Mouse (Mus musculus) lung, adult 2 months (tissue): ENCODE results near the gene Zfp212. TPM values are rescaled to one million over a fixed set of nuclear protein-coding genes. Genes with fewer than 3 reads are reported as not detected.
"Not testable (repeated sequence)": the region's sequence is repeated elsewhere in the genome, so short reads cannot be mapped to it uniquely, and the experiment has no call there.

Experiments
- DNase-seq: peaks from one replicate; pipeline ENCODE4 v3.0.0; 2022
- H3K4me1 ChIP-seq: fragments of 200-500 bp; 2 replicates; pipeline ENCODE4 v1.6.1; 2011; ENCODE audit warnings: low read length; ENCODE audit not compliant: control insufficient read depth, insufficient read depth
- H3K4me3 ChIP-seq: fragments of 200-500 bp; replicated peaks from 2 replicates; pipeline ENCODE3; 2011; ENCODE audit warnings: low read depth, mild to moderate bottlenecking, control low read depth, low read length; ENCODE audit errors: extremely low read depth
- CTCF ChIP-seq: fragments of 200-500 bp; IDR thresholded peaks from 2 replicates; pipeline ENCODE4 v1.5.1; 2011; ENCODE audit warnings: mild to moderate bottlenecking, low read length, control low read depth; ENCODE audit not compliant: insufficient read depth
- POLR2A ChIP-seq: fragments of 200-500 bp; IDR thresholded peaks from 2 replicates; pipeline ENCODE4 v1.6.1; 2011; ENCODE audit warnings: low read depth, mild to moderate bottlenecking, control low read depth, low read length, borderline replicate concordance; ENCODE audit errors: extremely low read depth
- WGBS: fragments of 180-500 bp; shearing (Covaris S2); methylation state at CpG from one replicate; pipeline ENCODE4 v1.1.7; 2018; 5-methylcytosine and 5-hydroxymethylcytosine counted together
- polyA plus RNA-seq: library from polyadenylated mRNA; depleted of rRNA; stranded (reverse); fragments of >200 nt; gene quantifications from 2 replicates; pipeline ENCODE4 v1.2.3, GENCODE M21; 2012

Gene Zfp212
- polyA plus RNA-seq, 1 experiment = 11.6 TPM

- no peak for TF ChIP-seq CTCF
- no peak for TF ChIP-seq POLR2A
- Histone ChIP-seq H3K4me1 (peaks cover 11% of the 10 kb centered on the region), H3K4me3 (peak overlapping the region; percentile 95)
- no peak for DNase-seq
- WGBS = 29% methylated on average over 11 of the region's 11 CpGs
Measured at GRCm38 (mm10) chr6:47919646-47920446, 430 bp upstream of the Zfp212 start.

GRCm38 (mm10) chr6:47942461-47942860 lies 22.2 kb downstream of the Zfp212 start:
- DNase-seq = no peak
- 50% methylated on average over 12 of the region's 12 CpGs for WGBS
- no peak for TF ChIP-seq CTCF
- TF ChIP-seq POLR2A = no peak
- Histone ChIP-seq H3K4me1 (peaks cover 3% of the 10 kb centered on the region; the same call in 1 of the 2 replicates), H3K4me3 (no peak overlapping the region)

GRCm38 (mm10) chr6:47943021-47943691 lies 22.9 kb downstream of the Zfp212 start:
- 15% methylated on average over 64 of the region's 64 CpGs for WGBS
- no peak for TF ChIP-seq POLR2A
- TF ChIP-seq CTCF = 0 out of 2 replicates have a peak, but pooled peaks have one; percentile 11
- Histone ChIP-seq H3K4me1 (peaks cover 3% of the 10 kb centered on the region; the same call in 1 of the 2 replicates), H3K4me3 (peak overlapping the region; percentile 52)
- DNase-seq = peak; percentile 60

- no peak for TF ChIP-seq POLR2A
- TF ChIP-seq CTCF = no peak
- 54% methylated on average over 3 of the region's 3 CpGs for WGBS
- no peak overlapping the region for H3K4me3 ChIP-seq
- DNase-seq = no peak
- H3K4me1 ChIP-seq = peaks cover 3% of the 10 kb centered on the region; the same call in 1 of the 2 replicates
Measured at GRCm38 (mm10) chr6:47943721-47944120, 23.4 kb downstream of the Zfp212 start.

GRCm38 (mm10) chr6:47947388-47947787 lies 27.1 kb downstream of the Zfp212 start:
- 96% methylated on average over 4 of the region's 4 CpGs for WGBS
- no peak overlapping the region for H3K4me3 ChIP-seq
- TF ChIP-seq POLR2A = no peak
- TF ChIP-seq CTCF = no peak
- no peak for DNase-seq
- peaks cover 3% of the 10 kb centered on the region; the same call in 1 of the 2 replicates for H3K4me1 ChIP-seq

GRCm38 (mm10) chr6:47953191-47953726 lies 33.0 kb downstream of the Zfp212 start, which contains the start of gene Zfp956:
Gene Zfp956, plus strand, starts transcription at chr6:47953390.
- DNase-seq = peak; percentile 96
- Histone ChIP-seq H3K4me3 (peak within 1 kb of the TSS; percentile 86), H3K4me1 (no peaks in the 10 kb centered on the region)
- TF ChIP-seq CTCF (no peak), POLR2A (peak; percentile 79; the same call in 1 of the 2 replicates)
- under 1% methylated on average over 31 of the region's 31 CpGs for WGBS

- Histone ChIP-seq H3K4me1 (no peaks in the 10 kb centered on the region), H3K4me3 (no peak overlapping the region)
- TF ChIP-seq CTCF = no peak
- no peak for TF ChIP-seq POLR2A
- WGBS = 83% methylated on average over 3 of the region's 3 CpGs
- DNase-seq = no peak
Measured at GRCm38 (mm10) chr6:47954425-47954824, 34.1 kb downstream of the Zfp212 start.

GRCm38 (mm10) chr6:47957816-47958215 lies 37.5 kb downstream of the Zfp212 start:
- H3K4me1 ChIP-seq = no peaks in the 10 kb centered on the region
- TF ChIP-seq POLR2A = no peak
- no peak for TF ChIP-seq CTCF
- no peak for DNase-seq
- no peak overlapping the region for H3K4me3 ChIP-seq

GRCm38 (mm10) chr6:47960685-47961421 lies 40.6 kb downstream of the Zfp212 start:
- no peaks in the 10 kb centered on the region for H3K4me1 ChIP-seq
- no peak overlapping the region for H3K4me3 ChIP-seq
- 83% methylated on average over 6 of the region's 6 CpGs for WGBS
- no peak for DNase-seq
- TF ChIP-seq POLR2A (no peak), CTCF (no peak)

GRCm38 (mm10) chr6:47963051-47963450 lies 42.8 kb downstream of the Zfp212 start:
- no peak for TF ChIP-seq CTCF
- no peak for TF ChIP-seq POLR2A
- Histone ChIP-seq H3K4me3 (no peak overlapping the region), H3K4me1 (no peaks in the 10 kb centered on the region)
- DNase-seq = no peak
- 79% methylated on average over 7 of the region's 7 CpGs for WGBS

- not testable (repeated sequence) for H3K4me3 ChIP-seq, H3K4me1 ChIP-seq, DNase-seq
- WGBS = 56% methylated on average over 1 of the region's 1 CpGs
Measured at GRCm38 (mm10) chr6:47968166-47968565, 47.9 kb downstream of the Zfp212 start.
